Mouse (Mus musculus) heart, embryonic 16.5 days (tissue): Measurements from ENCODE around the gene Osbpl10. TPM values are rescaled to one million over a fixed set of nuclear protein-coding genes. Genes with fewer than 3 reads are reported as not detected.
"Not testable (repeated sequence)": the region's sequence is repeated elsewhere in the genome, so short reads cannot be mapped to it uniquely, and the experiment has no call there.

Experiments
- ATAC-seq: fragments of 200-750 bp; cut with Nextera tagmentation; replicated peaks from 2 replicates; pipeline ENCODE4 v1.8.0; 2017; ENCODE audit warnings: moderate number of reproducible peaks; ENCODE audit not compliant: insufficient read depth, low FRiP score; ENCODE audit errors: extremely low read depth
- H3K27ac ChIP-seq: fragments of 300-500 bp; sonication (generic); 2 replicates; pipeline ENCODE4 v1.5.1; 2014; ENCODE audit warnings: mild to moderate bottlenecking, low read length, control low read depth, moderate library complexity
- H3K27me3 ChIP-seq: fragments of 300-500 bp; sonication (generic); 2 replicates; pipeline ENCODE4 v1.6.1; 2014; ENCODE audit warnings: low read length, mixed read lengths; ENCODE audit not compliant: control insufficient read depth, insufficient read depth
- H3K36me3 ChIP-seq: fragments of 300-500 bp; sonication (generic); 2 replicates; pipeline ENCODE4 v1.6.1; 2014; ENCODE audit not compliant: control insufficient read depth, insufficient read depth
- H3K4me1 ChIP-seq: fragments of 300-500 bp; sonication (generic); 2 replicates; pipeline ENCODE4 v1.6.1; 2014; ENCODE audit warnings: low read length, mixed read lengths; ENCODE audit not compliant: control insufficient read depth, insufficient read depth
- H3K4me2 ChIP-seq: fragments of 300-500 bp; sonication (generic); 2 replicates; pipeline ENCODE4 v1.6.1; 2014; ENCODE audit warnings: low read depth, mild to moderate bottlenecking, control low read depth, low read length
- H3K4me3 ChIP-seq: fragments of 300-500 bp; sonication (generic); 2 replicates; pipeline ENCODE4 v1.5.1; 2014; ENCODE audit warnings: mild to moderate bottlenecking, control low read depth, low read length
- H3K9ac ChIP-seq: fragments of 300-500 bp; sonication (generic); 2 replicates; pipeline ENCODE4 v1.6.1; 2014; ENCODE audit warnings: low read length, control low read depth
- H3K9me3 ChIP-seq: fragments of 300-500 bp; sonication (generic); replicated peaks from 2 replicates; pipeline ENCODE4 v1.6.1; 2016; ENCODE audit warnings: low read length; ENCODE audit not compliant: control insufficient read depth
- WGBS: fragments of 180-500 bp; shearing (Covaris S2); extraction: QIAGEN DNeasy Blood & Tissue Kit; methylation state at CpG from one replicate; pipeline ENCODE4 v1.1.7; 2014; 5-methylcytosine and 5-hydroxymethylcytosine counted together
- polyA plus RNA-seq: library from polyadenylated mRNA; unstranded; fragments of >200 nt; fragmentation: Nextera tagmentation; extraction: Ambion mirVana; gene quantifications from 2 replicates; pipeline ENCODE4 v1.2.1, GENCODE M21; 2015

Gene Osbpl10
- polyA plus RNA-seq, 1 experiment from 2014 or later: 5.1 TPM

DNA sequence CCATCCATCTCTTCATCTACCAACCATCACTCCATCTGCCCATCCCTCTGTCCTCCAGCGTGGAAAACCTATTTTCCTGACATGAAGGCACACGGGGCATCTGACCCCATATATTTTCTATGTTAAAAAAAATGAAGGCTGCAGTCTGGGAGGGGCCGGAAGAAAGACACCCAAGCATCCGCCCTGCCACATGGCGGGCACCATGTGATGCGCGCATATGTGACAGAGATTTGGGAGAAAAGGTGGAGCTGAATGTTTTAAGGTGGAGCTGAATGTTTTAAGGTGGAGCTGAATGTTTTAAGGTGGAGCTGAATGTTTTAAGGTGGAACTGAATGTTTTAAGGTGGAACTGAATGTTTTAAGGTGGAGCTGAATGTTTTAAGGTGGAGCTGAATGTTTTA lies 12.1 kb upstream of the Osbpl10 start:
- H3K27me3 ChIP-seq, H3K4me1 ChIP-seq, H3K4me3 ChIP-seq, H3K9ac ChIP-seq, H3K4me2 ChIP-seq, H3K36me3 ChIP-seq, ATAC-seq, H3K27ac ChIP-seq, H3K9me3 ChIP-seq: not testable (repeated sequence)
- WGBS: 85% methylated on average over 7 of the region's 7 CpGs

DNA sequence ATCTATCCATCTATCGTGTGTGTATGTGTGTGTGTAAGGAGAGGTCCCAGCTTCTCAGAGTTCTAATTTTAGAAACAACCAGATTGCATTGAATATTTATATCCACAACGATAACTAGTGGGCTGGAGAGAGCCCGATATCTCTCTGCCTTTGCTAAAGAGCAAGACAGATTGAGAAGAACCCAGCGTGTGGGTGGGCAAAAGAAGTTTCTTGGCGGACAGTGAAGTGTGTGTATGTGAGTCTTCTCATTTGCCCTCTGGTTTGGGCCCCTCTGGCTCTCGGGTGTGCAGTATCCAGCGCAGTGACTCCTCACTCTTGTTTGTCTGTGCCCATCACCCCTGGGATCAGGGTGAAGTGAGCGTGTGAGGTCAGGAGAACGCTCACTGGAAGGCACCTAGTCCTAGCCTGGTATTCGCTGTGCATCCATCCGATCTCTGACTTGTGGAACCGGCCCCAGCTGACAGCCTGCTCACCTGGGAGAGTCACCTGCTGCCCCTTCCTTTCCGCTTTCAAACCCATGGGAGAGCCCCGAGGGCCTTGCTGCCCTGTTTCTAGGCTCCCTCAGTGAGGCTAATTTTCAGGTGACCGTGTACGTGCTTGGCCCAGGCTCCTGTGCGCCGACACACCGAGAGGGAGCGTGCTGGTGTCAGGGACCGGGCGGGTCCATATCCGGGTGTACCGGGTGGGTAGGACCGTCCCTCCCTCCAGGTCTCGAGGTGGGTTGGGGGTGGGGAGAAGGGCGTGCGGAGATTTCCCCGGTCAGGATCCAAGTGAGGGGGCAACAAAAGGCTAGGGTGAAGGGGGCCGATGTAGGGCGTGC lies 698 bp upstream of the Osbpl10 start:
- Histone ChIP-seq H3K36me3 (no peaks in the 10 kb centered on the region), H3K4me1 (peaks cover 9% of the 10 kb centered on the region), H3K9ac (peak overlapping the region; percentile 82), H3K4me2 (peak overlapping the region; percentile 75), H3K9me3 (no peaks in the 10 kb centered on the region), H3K27ac (peak overlapping the region; percentile 76), H3K4me3 (peak overlapping the region; percentile 73), H3K27me3 (peaks cover 9% of the 10 kb centered on the region)
- WGBS: 3% methylated on average over 31 of the region's 31 CpGs
- ATAC-seq: peak; percentile 28; the same call in 1 of the 2 replicates

DNA sequence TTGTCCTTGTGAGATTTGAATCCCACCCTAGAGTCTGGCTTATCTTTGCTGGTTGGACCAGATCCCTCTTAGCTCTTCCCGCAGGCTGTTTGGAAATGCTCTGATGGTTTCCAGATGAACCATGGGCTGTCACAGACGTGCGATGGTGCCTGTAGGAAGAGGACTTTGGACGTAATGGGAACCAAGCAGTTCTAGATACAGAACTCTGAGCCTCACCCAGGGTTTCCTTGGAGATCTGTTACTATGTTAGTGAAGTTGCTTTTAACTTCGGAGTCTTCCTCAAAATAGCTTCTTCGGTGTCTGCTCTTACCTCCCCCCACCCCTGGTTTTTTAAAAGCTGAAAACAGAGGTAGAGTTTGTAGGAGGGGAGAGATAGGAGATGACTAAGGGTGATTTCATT lies 1.6 kb downstream of the Osbpl10 start:
- H3K27me3 ChIP-seq: peaks cover 9% of the 10 kb centered on the region
- peaks cover 9% of the 10 kb centered on the region for H3K4me1 ChIP-seq
- no peak overlapping the region for H3K27ac ChIP-seq
- 34% methylated on average over 6 of the region's 6 CpGs for WGBS
- no peak overlapping the region; the same call in 1 of the 2 replicates for H3K4me2 ChIP-seq
- no peak for ATAC-seq
- H3K4me3 ChIP-seq: no peak overlapping the region
- no peak overlapping the region for H3K9ac ChIP-seq
- no peaks in the 10 kb centered on the region for H3K36me3 ChIP-seq
- peaks cover 4% of the 10 kb centered on the region for H3K9me3 ChIP-seq

- ATAC-seq: no peak
- Histone ChIP-seq H3K27me3 (peaks cover 9% of the 10 kb centered on the region), H3K36me3 (no peaks in the 10 kb centered on the region)
Observed at GRCm38 (mm10) chr9:114982689-114983360, 4.5 kb downstream of the Osbpl10 start, which contains the start of gene Rps27rt. Gene Rps27rt (minus strand): TSS chr9:114982739.

GRCm38 (mm10) chr9:114985741-114986140 lies 7.4 kb downstream of the Osbpl10 start:
- Histone ChIP-seq H3K4me3 (no peak overlapping the region), H3K9ac (no peak overlapping the region), H3K4me1 (no peaks in the 10 kb centered on the region; the same call in 1 of the 2 replicates), H3K27ac (no peak overlapping the region), H3K27me3 (peaks cover 2% of the 10 kb centered on the region; the same call in 1 of the 2 replicates), H3K9me3 (peaks cover 4% of the 10 kb centered on the region), H3K36me3 (no peaks in the 10 kb centered on the region), H3K4me2 (no peak overlapping the region)
- ATAC-seq: no peak
- 93% methylated on average over 5 of the region's 5 CpGs for WGBS

More at GRCm38 (mm10) chr9:114982689-114983360, 4.5 kb downstream of the Osbpl10 start, which contains the start of gene Rps27rt:
- 88% methylated on average over 16 of the region's 16 CpGs for WGBS
- H3K27ac ChIP-seq: no peak within 1 kb of the TSS
- no peak within 1 kb of the TSS for H3K4me3 ChIP-seq
- peaks cover 4% of the 10 kb centered on the region for H3K9me3 ChIP-seq
- peaks cover 3% of the 10 kb centered on the region; the same call in 1 of the 2 replicates for H3K4me1 ChIP-seq
- H3K9ac ChIP-seq: no peak within 1 kb of the TSS
- H3K4me2 ChIP-seq: no peak within 1 kb of the TSS

DNA sequence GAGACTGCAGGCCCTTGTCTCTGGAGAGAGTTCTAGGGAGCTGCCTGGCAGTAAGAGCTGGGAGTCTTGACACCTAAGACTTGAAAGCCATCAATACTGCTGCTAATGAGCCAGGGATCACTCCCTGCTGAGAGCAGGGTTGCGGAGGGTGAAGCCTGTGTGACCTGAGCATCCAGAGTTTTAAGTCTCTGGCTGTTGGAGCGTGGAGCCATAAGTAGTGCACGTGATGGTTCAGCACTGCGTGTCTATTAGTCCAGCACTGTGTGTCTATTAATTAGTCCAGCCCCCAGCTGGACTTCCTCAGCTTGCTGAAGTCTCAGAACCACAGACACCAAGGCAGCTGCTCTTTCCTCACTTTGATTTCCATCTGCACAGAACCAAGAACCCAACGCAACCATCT lies 8.0 kb downstream of the Osbpl10 start:
- H3K9me3 ChIP-seq: peaks cover 4% of the 10 kb centered on the region
- no peak overlapping the region for H3K9ac ChIP-seq
- no peak for ATAC-seq
- no peaks in the 10 kb centered on the region for H3K27me3 ChIP-seq
- H3K36me3 ChIP-seq: no peaks in the 10 kb centered on the region
- 90% methylated on average over 5 of the region's 5 CpGs for WGBS
- H3K4me1 ChIP-seq: no peaks in the 10 kb centered on the region; the same call in 1 of the 2 replicates
- no peak overlapping the region for H3K4me3 ChIP-seq
- no peak overlapping the region for H3K4me2 ChIP-seq
- no peak overlapping the region for H3K27ac ChIP-seq

GRCm38 (mm10) chr9:114988029-114988428 lies 9.7 kb downstream of the Osbpl10 start:
- peaks cover 10% of the 10 kb centered on the region for H3K9me3 ChIP-seq
- H3K4me1 ChIP-seq: no peaks in the 10 kb centered on the region; the same call in 1 of the 2 replicates
- H3K4me2 ChIP-seq: no peak overlapping the region
- no peak overlapping the region for H3K27ac ChIP-seq
- 90% methylated on average over 3 of the region's 3 CpGs for WGBS
- H3K36me3 ChIP-seq: no peaks in the 10 kb centered on the region; the same call in 1 of the 2 replicates
- no peak overlapping the region for H3K9ac ChIP-seq
- no peak for ATAC-seq
- H3K4me3 ChIP-seq: no peak overlapping the region
- no peaks in the 10 kb centered on the region for H3K27me3 ChIP-seq

DNA sequence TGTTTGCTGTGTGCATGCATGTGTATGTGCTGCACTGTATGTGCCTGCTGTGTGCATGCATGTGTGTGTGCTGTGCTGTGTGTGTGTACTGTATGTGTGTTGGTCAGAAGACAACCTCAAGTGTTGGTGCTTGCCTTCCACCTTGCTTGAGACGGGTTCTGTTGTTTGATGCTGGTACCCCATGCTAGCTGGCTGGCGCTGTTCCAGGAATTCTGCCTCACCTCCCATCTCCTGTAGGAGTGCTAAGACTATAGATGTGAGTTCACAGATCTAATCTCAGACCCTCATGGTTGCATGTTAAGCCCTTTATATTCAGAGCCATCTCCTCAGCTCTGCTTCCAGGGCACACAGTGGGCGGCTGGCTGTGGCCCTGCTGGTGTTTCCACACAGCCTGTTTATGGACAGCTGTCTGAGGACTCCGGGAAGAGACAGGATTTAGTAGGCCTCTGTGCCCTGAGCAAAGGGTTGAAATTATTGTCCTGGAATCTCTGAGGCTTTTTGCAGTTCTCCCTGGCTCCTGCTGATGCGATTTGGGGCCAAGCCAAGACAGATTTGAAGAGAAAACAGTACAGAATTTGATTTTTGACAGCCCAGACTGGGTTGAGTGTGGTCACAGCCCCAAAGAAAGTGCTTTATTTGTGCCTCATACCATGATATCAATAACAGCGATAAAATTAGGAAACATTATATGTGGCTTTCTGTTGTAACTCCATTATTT lies 10.4 kb downstream of the Osbpl10 start:
- WGBS: 61% methylated on average over 6 of the region's 6 CpGs
- H3K9me3 ChIP-seq: peaks cover 11% of the 10 kb centered on the region
- no peaks in the 10 kb centered on the region for H3K27me3 ChIP-seq
- no peak for ATAC-seq
- no peak overlapping the region for H3K4me3 ChIP-seq
- no peak overlapping the region for H3K4me2 ChIP-seq
- H3K27ac ChIP-seq: no peak overlapping the region
- no peak overlapping the region for H3K9ac ChIP-seq
- H3K36me3 ChIP-seq: no peaks in the 10 kb centered on the region; the same call in 1 of the 2 replicates
- no peaks in the 10 kb centered on the region; the same call in 1 of the 2 replicates for H3K4me1 ChIP-seq
